Comparison of ENCODE assay signal across 10 mouse cellular contexts in genomic region chr2:146787132-146787810, GRCm38 (mm10).
DNase-seq lines count a peak whose midpoint lies in the region; ATAC-seq lines count a peak whose summit lies in the region.
"Had no signal": no experiment of that assay in that cellular context is flagged by ENCODE, and none has a peak within 500 bp of the region (broad histone marks: within the 10 kb centered on the region; RNA-seq: fewer than 3 reads in every experiment).

No protein-coding gene starts in this region.

- no peak overlapping the region for H3K9ac ChIP-seq in forebrain, embryonic 12.5 days
- no peak overlapping the region for H3K9ac ChIP-seq in limb, embryonic 12.5 days (replicated peaks)
- no peak overlapping the region for H3K9ac ChIP-seq in neural tube, embryonic 15.5 days (replicated peaks)

- H3K4me3 ChIP-seq in forebrain, embryonic 12.5 days (replicated peaks), result no peak overlapping the region
- H3K4me3 ChIP-seq in limb, embryonic 12.5 days (replicated peaks), result no peak overlapping the region
- no peak overlapping the region for H3K4me3 ChIP-seq in neural tube, embryonic 15.5 days (replicated peaks)

- intact Hi-C loops in heart, postnatal 10 days (cut with DNase I), result no loop called here

- H3K27me3 ChIP-seq in forebrain, embryonic 12.5 days, result peaks cover 4% of the 10 kb centered on the region; the same call in 1 of the 2 replicates
- no peaks in the 10 kb centered on the region for H3K27me3 ChIP-seq in limb, embryonic 12.5 days
- H3K27me3 ChIP-seq in neural tube, embryonic 15.5 days (replicated peaks), result no peaks in the 10 kb centered on the region

- peaks cover 19% of the 10 kb centered on the region for H3K4me1 ChIP-seq in forebrain, embryonic 12.5 days
- peaks cover 20% of the 10 kb centered on the region for H3K4me1 ChIP-seq in limb, embryonic 12.5 days (replicated peaks)
- peaks cover 15% of the 10 kb centered on the region for H3K4me1 ChIP-seq in neural tube, embryonic 15.5 days

- 3% methylated on average over 11 of the region's 11 CpGs for WGBS in forebrain, embryonic 12.5 days
- WGBS in limb, embryonic 12.5 days, result 18% methylated on average over 11 of the region's 11 CpGs
- 11% methylated on average over 11 of the region's 11 CpGs for WGBS in neural tube, embryonic 15.5 days

- peak; percentile 70 for DNase-seq in heart, adult 11 months
- no peak for DNase-seq in heart, postnatal 10 days
- DNase-seq in frontal cortex, postnatal 36 days (ENCODE audit: low spot score in 2 of 2), result no peak
- no peak for DNase-seq in ovary, postnatal 10 days (ENCODE audit: low spot score)
- DNase-seq: cerebellum, adult 2 months; gastrocnemius, postnatal 25 days had no signal

- no peaks in the 10 kb centered on the region for H3K36me3 ChIP-seq in forebrain, embryonic 12.5 days (replicated peaks)
- H3K36me3 ChIP-seq in limb, embryonic 12.5 days, result no peaks in the 10 kb centered on the region
- H3K36me3 ChIP-seq in neural tube, embryonic 15.5 days, result no peaks in the 10 kb centered on the region

- no peaks in the 10 kb centered on the region for H3K9me3 ChIP-seq in forebrain, embryonic 12.5 days
- no peaks in the 10 kb centered on the region for H3K9me3 ChIP-seq in limb, embryonic 12.5 days
- no peaks in the 10 kb centered on the region for H3K9me3 ChIP-seq in neural tube, embryonic 15.5 days (replicated peaks)

- ATAC-seq in forebrain, embryonic 12.5 days (ENCODE audit: low FRiP score), result peak; percentile 75
- ATAC-seq in limb, embryonic 12.5 days (ENCODE audit: insufficient number of reproducible peaks, insufficient read depth, low FRiP score, low TSS enrichment, low read depth), result peak; percentile 63; the same call in 1 of the 2 replicates
- ATAC-seq in neural tube, embryonic 15.5 days (ENCODE audit: low FRiP score), result peak; percentile 76
- ATAC-seq in erythroblast, adult 5-6 weeks (replicated peaks; ENCODE audit: low FRiP score, poor library complexity, severe bottlenecking), result no peak

- peak overlapping the region; percentile 57 for H3K27ac ChIP-seq in forebrain, embryonic 12.5 days
- peak overlapping the region; percentile 72 for H3K27ac ChIP-seq in limb, embryonic 12.5 days
- peak overlapping the region; percentile 49 for H3K27ac ChIP-seq in neural tube, embryonic 15.5 days (replicated peaks)

- H3K4me2 ChIP-seq in forebrain, embryonic 12.5 days, result peak overlapping the region; percentile 34
- H3K4me2 ChIP-seq in limb, embryonic 12.5 days, result peak overlapping the region; percentile 13; the same call in 1 of the 2 replicates
- H3K4me2 ChIP-seq in neural tube, embryonic 15.5 days, result peak overlapping the region; percentile 40
